Mouse (Mus musculus) bone marrow macrophage, adult 2 months (primary cell): ENCODE data around the gene Fis1.

Experiments
- CTCF ChIP-seq: IDR thresholded peaks from 2 replicates; pipeline ENCODE4 v1.5.1; 2012; ENCODE audit warnings: low read depth, mild to moderate bottlenecking, low read length, moderate library complexity
- POLR2A ChIP-seq: IDR thresholded peaks from 2 replicates; pipeline ENCODE4 v1.6.1; 2012; ENCODE audit warnings: mild to moderate bottlenecking, low read depth, low read length, borderline replicate concordance

GRCm38 (mm10) chr5:136933930-136934329, 19.1 kb upstream of the Fis1 start:
- TF ChIP-seq CTCF (no peak), POLR2A (no peak)
